Mouse (Mus musculus): ENCODE measurements around the gene Lyz1.

GRCm38 (mm10) chr10:117282551-117282950, 10.1 kb downstream of the Lyz1 start:
- no peak for TF ChIP-seq CTCF (IDR thresholded peaks at IDR 0.05; ENCODE audit: low read depth)
- TF ChIP-seq EP300 (IDR thresholded peaks at IDR 0.05; ENCODE audit: low read depth), result no peak
